Mouse (Mus musculus): ENCODE results near the gene Acsm2.
"Not testable (repeated sequence)": the region's sequence is repeated elsewhere in the genome, so short reads cannot be mapped to it uniquely, and the experiment has no call there.

The Acsm2 gene

DNA sequence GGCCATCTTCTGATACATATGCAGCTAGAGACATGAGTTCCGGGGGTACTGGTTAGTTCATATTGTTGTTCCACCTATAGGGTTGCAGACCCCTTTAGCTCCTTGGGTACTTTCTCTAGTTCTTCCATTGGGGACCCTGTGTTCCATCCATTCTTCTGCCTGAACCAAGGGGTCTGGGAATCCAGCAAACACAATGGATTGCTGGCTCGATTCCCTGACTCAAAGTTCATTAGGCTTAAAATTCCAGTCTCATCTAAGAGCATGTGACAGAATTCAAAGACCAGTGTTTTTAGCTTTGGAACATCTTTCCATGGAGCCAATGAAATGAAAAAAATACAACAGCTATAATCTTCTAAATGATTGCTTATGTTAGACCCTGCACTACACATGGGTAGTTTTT is 8.3 kb downstream of the Acsm2 start:
- not testable (repeated sequence) for DNase-seq (ENCODE audit: low spot score)

DNA sequence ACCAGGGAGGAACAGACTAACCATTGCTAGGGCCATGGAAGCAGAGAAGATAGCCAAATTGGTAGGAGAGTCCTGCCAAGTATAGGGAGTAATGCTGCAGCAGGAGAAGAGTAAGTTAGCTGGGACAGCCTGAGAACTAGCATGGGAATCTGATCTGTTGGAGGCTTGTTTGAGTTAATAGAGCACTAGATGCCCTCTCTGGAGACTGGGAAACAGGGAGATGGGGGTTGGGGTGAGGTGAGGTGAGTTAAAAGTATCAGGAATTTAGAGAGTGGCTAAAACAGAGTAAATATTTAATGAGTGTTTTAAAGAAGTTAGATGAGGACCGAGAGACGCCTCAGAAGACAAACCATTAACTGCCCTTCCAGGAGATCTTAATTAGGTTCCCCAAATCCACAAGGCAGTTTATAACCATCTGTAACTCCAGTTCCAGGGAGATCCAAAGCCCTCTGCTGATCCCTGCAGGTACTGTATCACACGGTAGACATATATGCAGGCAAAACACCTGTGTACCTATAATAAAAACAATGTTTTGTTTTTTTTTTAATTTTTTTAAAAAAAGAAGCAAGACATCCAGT is 40.5 kb downstream of the Acsm2 start:
- no peak for DNase-seq (ENCODE audit: low spot score)

DNA sequence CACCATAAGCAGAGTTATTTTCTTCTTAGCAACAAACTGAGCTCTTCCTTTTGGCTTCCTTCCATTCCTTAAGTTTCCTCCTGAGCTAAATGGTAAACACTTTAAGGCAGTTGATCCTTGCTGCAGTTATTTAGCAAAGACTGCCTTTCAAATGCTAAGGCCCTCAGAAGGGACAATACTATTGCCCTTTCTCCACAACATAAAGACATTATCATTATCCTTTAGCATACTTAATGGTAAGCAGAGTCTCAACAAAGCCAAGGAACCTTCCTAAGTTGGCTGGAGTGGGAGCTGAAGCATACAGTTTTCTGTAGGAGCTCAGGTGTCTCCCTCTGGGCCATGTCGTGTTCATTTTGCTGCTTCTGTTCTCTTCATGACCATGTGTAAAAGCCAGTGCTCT is 41.2 kb downstream of the Acsm2 start:
- no peak for DNase-seq (ENCODE audit: low spot score)

DNA sequence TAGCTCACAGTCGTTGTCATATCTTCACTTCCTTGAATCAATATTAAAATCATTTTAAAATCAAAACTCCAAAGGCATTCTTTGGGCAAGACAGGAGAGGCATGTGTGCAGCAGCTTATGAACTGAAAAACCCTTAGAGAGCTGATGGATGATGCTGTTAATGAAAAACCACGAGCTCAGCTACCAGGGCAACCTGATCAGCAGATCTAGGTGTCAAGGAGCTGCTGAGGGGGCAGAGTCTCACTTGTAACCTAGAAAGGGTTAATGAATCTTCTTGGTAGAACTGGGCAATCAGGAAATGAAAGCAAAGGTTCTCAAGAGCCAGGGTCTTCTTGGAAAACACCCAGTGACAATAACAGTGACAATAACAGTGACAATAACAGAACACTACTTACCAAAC is 42.4 kb downstream of the Acsm2 start:
- no peak for DNase-seq (ENCODE audit: low spot score)

DNA sequence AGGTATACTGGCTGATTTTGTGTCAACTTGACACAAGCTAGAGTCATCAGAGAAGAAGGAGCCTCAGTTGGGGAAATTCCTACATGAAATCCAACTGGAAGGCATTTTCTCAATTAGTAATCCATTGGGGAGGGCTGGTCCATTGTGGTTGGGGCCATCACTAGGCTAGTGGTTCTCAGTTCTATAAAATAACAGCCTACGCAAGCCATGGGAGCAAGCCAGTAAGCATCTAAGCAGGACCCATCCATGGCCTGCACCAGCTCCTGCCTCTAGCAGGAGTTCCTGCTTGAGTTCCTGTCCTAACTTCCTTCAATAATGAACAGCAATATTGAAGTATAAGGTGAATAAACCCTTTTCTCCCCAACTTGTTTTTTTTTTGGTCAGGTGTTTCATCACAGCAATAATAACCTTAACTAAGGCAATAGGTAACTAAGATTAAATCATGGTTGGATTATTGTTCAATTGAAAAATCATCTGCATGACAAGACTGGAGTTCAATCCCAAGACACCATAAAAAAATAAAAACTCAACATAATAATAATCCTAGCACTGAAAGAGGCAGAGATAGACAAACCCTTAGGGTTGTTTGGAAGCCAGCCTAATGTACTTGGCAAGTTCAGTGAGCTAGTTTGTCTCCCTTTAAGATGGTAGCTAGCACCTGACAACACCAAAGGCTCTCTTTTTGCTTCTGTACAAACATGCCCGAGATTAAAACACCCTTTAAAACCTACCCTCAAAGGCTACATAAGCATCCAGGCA is 47.2 kb downstream of the Acsm2 start:
- no peak for DNase-seq (ENCODE audit: low spot score)

DNA sequence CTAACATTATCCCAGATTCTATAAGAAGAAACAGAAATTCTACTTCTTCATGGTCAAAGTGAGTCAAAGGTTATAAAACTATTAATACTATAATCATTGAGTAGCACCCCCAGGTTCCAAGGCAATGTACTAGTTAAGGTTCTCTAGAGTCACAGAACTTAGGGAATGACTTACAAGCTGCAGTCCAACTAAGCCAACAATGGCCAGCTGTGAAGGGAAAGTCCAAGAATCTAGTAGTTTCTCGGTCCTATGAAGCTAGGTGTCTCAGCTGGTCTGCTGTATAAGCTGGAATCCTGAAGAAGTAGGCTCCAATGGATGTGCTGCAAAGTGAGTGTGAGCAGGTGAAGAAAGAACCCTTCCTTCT is 47.8 kb downstream of the Acsm2 start:
- no peak for DNase-seq (ENCODE audit: low spot score)

DNA sequence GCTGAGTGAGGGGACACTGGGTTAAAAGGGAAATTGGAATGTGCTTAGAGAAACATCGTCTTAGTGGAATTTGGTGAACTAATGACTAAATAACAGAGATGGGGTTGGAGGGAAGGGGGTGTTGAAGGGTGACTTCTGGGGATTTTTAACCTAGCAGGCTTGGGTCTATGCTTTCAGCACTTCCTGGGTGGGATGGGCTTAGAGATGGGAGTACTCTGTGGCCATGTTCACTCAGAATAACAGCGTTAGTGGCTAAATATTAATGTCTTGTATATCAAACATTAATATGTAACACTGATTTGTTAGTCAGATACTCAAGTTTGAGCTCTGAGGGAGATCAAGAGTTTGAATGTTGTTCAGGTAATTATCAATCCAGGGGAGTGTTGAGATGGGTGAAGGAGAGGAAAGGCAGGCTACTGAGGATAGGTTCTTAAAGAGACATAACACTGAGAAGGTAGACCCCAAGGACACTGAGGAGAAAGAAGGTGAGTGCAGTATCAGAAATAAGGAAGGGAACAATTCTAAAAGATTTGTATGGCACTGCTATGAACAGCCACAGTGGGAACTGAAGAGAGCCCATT is 50.9 kb downstream of the Acsm2 start:
- DNase-seq (ENCODE audit: low spot score) = no peak

DNA sequence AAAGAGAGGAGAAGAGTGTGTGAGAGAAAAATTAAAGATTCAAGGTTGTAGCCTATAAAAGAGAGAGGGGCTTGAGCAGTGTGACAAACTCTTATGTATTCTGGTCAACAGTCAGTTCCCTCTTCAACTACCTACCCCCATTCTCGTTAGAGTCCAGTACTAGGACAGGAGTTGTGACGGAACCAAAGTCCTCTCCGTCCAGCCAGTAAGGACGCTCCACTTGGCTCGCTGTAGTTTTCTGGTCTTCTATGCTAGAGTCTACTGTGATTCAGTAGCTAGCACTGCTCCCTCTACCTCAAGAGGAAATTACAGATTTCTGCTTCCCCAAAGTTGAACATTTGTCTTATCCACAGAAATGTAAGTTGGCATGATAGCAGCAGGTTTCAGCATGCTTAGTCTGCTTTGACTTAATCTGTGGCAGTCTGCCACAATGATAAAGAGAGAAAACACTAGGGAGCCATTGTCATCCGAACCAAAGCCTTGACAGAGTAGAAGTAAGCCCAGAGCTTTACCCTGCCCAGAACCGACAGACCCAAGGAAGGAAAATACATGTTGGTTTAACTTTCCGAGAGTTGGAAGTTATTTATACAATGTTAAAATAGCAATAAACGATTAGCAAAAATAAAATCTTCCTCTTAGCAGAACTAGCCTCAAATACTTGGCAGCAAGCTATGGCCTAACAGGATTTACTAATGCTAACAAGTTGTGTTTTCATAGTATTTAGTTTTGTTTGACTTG is 52.0 kb downstream of the Acsm2 start:
- no peak for DNase-seq (ENCODE audit: low spot score)

DNA sequence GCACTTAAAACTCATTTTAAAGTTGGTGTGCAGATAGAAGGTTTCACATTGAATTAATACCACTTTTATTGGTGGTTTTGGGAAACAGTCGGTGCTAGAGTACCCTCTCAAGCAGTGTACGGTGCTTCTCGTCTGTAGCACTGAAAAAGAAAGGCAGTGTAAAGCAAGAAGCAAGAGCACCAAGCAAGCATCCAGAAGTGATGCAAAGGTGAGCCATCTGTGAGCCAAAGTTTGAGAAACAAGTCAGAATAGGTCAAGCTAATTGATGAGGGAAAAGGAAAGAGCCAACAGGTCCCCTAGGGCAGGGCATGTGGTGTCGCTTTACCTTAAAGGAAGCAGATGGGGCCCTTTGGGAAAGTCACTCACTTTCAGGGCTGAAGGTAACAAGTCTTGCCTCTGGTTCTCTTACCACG is 52.5 kb downstream of the Acsm2 start, which contains the start of gene Acsm1:
TSS of gene Acsm1 (plus strand) at position 363 of the 413 bp plus-strand sequence.
- DNase-seq (ENCODE audit: low spot score) = no peak

DNA sequence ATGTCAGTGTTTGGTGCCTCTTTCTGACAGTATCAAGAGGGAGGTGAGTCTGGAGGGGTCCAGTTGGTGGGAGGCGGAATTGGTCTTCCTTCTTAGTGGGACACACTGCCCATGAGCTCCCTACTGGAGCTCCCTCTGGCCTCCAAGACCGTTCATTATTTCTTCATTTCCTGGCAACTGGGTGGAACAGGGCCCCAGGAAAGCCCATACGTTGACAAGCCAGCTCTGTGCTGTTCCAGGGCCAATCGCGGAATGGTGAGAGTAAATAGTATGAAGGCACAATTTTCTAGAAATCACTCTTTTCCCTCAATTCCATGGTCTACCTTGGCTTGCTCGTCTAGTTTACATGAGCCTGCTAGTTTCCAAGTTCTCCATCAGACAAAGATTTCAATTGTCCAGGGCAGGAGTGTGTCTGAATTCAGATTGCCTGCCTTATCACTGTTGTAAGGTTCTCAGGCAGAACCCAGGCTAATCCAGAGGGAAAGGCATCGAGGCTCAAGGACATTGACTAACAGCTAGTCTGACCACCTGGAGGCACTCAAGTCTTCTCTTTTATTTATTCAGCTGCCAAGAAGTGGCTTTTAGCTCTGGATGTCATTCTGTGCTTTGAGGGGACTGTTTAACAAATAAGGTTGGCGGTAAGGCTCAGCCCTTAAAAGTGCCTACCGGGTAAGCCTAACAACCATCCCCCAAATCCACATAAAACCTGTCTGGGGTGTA is 53.8 kb downstream of the Acsm2 start:
- no peak for DNase-seq (ENCODE audit: low spot score)

DNA sequence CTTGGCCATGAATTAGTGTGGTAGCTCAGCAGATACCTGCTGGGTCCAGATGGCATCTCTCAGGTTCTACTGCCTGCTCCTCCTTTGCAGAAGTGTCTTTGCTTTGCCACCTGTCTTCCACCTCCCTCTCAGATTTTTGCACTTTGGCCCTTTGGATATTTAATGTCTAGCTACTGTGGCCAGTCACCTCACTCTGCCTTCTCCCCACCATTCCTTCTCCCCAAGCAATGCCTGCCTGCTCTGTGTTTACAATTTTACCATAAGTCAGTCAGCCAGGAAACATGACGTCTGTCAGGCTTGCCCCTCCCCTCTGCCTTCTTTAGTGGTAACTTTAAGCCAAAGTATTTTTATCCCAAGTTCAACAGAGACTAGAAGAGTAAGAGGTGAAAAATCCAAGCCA is 62.4 kb downstream of the Acsm2 start:
- DNase-seq (ENCODE audit: low spot score) = no peak

DNA sequence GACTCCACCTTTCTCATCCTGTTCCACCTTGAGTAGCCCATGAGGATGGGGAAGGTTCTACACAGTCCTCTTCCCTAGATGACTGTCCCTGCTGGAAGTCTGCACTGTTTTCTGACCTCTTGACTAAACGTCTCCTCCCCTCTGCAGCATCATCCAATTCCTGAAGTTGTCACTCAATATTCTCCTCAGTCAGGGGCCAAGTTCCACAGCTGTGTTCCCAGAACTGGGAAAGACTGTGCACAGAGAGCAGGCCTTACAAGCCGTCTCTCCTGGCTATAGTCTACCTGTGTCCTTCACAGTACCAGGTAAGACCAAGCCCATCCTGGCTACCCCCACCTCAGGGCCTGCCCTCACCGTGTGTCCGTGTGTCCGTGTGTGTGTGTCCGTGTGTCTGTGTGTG is 63.5 kb downstream of the Acsm2 start:
- no peak for DNase-seq (ENCODE audit: low spot score)

DNA sequence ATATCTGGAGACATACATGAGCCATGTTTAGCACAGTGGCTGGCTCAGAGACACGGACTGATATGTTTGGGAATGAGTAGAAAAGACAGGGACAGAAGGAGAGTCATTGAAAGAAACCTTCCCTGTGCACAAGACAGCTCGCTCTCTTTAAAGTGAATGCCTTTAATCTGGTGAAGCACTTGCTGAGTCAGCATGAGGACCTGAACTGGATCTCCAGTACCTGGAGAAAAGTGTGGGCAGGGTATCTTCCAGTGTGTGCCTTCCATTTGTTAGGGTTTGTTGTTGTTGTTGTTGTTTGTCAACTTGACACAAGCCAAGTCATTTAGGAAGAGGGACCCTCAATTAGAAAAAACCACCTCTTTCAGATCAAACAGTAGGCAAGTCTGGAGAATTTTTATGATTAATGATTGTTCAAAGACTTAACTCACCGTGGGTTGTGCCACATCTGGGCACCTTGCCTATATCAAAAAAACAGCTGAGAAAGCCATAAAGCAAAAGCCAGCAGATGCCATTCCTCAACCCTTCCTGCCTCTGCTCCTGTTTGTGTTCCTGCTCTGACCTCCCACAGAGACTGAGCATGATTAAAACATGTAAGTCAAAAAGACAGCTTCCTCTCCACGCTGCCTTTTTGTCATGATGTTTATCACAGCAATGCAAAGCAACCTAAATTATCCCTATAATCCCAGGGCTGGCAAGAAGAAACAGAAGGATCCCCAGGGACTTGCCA is 64.2 kb downstream of the Acsm2 start:
- DNase-seq (ENCODE audit: low spot score) = no peak

DNA sequence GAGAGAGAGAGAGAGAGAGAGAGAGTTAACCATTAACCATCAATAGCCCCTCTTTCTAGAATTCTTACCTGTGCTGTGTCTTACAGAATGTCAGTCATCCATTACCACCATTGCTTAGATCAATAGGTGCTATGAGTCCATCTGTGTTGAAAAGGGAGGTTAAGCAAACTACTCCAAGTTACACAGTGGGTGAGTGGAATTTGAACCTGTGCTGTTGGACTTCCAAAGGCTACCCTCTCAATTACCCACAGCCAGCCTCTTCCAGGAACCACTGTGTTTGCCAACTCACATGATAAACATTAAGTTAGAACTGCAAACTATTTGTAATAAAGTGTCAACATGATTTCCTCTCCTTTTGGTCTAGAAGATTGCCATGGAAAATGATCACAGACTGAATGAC is 66.0 kb downstream of the Acsm2 start:
- no peak for DNase-seq (ENCODE audit: low spot score)

DNA sequence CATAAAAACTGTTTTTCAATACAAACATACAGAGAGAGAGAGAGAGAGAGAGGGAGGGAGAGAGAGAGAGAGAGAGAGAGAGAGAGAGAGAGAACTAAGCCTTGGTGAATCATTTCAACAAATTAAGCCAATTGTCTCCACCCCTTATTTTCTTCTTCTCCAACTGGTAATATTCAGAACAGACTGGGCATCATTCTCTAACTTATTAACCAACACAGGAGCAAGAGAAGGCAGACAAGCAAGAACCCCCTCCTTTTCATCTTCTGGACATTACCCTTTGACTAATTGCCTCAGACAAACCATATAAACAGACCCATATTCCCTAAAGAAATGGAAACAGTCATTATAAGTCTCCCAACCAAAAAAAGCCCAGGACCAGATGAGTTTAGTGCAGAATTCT is 84.6 kb downstream of the Acsm2 start:
- DNase-seq (ENCODE audit: low spot score) = no peak

DNA sequence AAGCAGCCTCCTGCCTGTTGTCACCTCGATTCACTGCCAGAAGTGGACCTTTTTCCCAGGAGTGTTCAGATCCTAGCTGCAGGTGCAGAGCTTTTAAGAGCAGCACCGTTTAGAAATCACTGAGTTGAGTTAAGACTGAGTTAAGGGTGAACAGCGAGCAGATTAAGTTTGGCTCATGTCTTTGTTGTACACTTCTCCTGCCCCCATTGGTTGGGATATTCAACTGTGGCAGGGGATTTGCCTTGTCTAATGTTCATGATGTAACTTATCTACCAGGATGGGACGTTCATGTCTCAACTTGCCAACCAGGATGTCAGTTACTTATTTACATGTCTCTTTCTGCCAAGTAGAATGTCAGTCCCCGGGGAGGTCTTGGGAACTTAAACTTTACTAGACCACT is 88.2 kb downstream of the Acsm2 start:
- DNase-seq (ENCODE audit: low spot score) = no peak

Measured in MN1 (cell line).